Mouse (Mus musculus) midbrain, embryonic 16.5 days (tissue): ENCODE measurements around the gene Gm10720. TPM values are rescaled to one million over a fixed set of nuclear protein-coding genes. Genes with fewer than 3 reads are reported as not detected.
A peak's percentile ranks its signal among the peaks of the same experiment; 100 is the strongest.
"Not testable (repeated sequence)": the region's sequence is repeated elsewhere in the genome, so short reads cannot be mapped to it uniquely, and the experiment has no call there.

Experiments
- ATAC-seq: fragments of 200-750 bp; cut with Nextera tagmentation; 2 replicates; pipeline ENCODE4 v1.8.0; 2017; ENCODE audit warnings: moderate TSS enrichment
- H3K27ac ChIP-seq: fragments of 300-500 bp; sonication (generic); 2 replicates; pipeline ENCODE4 v1.5.1; 2014; ENCODE audit warnings: mild to moderate bottlenecking, low read length, mixed read lengths
- H3K27me3 ChIP-seq: fragments of 300-500 bp; sonication (generic); 2 replicates; pipeline ENCODE4 v1.6.1; 2014; ENCODE audit warnings: low read depth, low read length, mixed read lengths; ENCODE audit not compliant: control insufficient read depth, insufficient read depth
- H3K36me3 ChIP-seq: fragments of 300-500 bp; sonication (generic); 2 replicates; pipeline ENCODE4 v1.6.1; 2014; ENCODE audit warnings: mild to moderate bottlenecking, low read length, moderate library complexity, mixed read lengths; ENCODE audit not compliant: control insufficient read depth, insufficient read depth
- H3K4me1 ChIP-seq: fragments of 300-500 bp; sonication (generic); 2 replicates; pipeline ENCODE4 v1.6.1; 2014; ENCODE audit warnings: mild to moderate bottlenecking, low read length, mixed read lengths; ENCODE audit not compliant: control insufficient read depth, insufficient read depth
- H3K4me2 ChIP-seq: fragments of 300-500 bp; sonication (generic); 2 replicates; pipeline ENCODE4 v1.6.1; 2014; ENCODE audit warnings: mild to moderate bottlenecking, low read length, mixed read lengths
- H3K4me3 ChIP-seq: fragments of 300-500 bp; sonication (generic); 2 replicates; pipeline ENCODE4 v1.5.1; 2014; ENCODE audit warnings: low read depth, mild to moderate bottlenecking, low read length, moderate library complexity, mixed read lengths
- H3K9ac ChIP-seq: fragments of 300-500 bp; sonication (generic); 2 replicates; pipeline ENCODE4 v1.6.1; 2014; ENCODE audit warnings: low read depth, low read length, mixed read lengths
- H3K9me3 ChIP-seq: fragments of 300-500 bp; sonication (generic); replicated peaks from 2 replicates; pipeline ENCODE4 v1.6.1; 2014; ENCODE audit warnings: mild to moderate bottlenecking, low read length, mixed read lengths; ENCODE audit not compliant: control insufficient read depth, poor library complexity, severe bottlenecking
- WGBS: fragments of 180-500 bp; shearing (Covaris S2); extraction: QIAGEN DNeasy Blood & Tissue Kit; methylation state at CpG from one replicate; pipeline ENCODE4 v1.1.7; 2014; 5-methylcytosine and 5-hydroxymethylcytosine counted together
- polyA plus RNA-seq: library from polyadenylated mRNA; unstranded; fragments of >200 nt; fragmentation: Nextera tagmentation; extraction: Ambion mirVana; gene quantifications from 2 replicates; pipeline ENCODE4 v1.2.1, GENCODE M21; 2015

The Gm10720 gene
- polyA plus RNA-seq, 1 experiment from 2014 or later: not detected

DNA sequence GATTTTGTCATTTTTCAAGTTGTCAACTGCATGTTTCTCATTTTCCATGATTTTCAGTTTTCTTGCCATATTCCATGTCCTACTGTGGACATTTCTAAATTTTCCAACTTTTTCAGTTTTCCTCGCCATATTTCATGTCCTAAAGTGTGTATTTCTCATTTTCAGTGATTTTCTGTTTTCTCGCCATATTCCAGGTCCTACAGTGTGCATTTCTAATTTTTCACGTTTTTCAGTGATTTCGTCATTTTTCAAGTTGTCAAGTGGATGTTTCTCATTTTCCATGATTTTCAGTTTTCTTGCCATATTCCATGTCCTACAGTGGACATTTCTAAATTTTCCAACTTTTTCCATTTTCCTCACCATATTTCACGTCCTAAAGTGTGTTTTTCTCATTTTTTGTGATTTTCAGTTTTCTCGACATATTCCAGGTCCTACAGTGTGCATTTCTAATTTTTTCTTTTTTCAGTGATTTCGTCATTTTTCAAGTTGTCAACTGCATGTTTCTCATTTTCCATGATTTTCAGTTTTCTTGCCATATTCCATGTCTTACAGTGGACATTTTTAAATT, 3.3 kb upstream of the Gm10720 start:
- H3K27me3 ChIP-seq, ATAC-seq, H3K4me2 ChIP-seq, H3K27ac ChIP-seq, H3K9ac ChIP-seq, H3K9me3 ChIP-seq, H3K36me3 ChIP-seq, H3K4me3 ChIP-seq, H3K4me1 ChIP-seq: not testable (repeated sequence)
- WGBS: 91% methylated on average over 2 of the region's 7 CpGs

DNA sequence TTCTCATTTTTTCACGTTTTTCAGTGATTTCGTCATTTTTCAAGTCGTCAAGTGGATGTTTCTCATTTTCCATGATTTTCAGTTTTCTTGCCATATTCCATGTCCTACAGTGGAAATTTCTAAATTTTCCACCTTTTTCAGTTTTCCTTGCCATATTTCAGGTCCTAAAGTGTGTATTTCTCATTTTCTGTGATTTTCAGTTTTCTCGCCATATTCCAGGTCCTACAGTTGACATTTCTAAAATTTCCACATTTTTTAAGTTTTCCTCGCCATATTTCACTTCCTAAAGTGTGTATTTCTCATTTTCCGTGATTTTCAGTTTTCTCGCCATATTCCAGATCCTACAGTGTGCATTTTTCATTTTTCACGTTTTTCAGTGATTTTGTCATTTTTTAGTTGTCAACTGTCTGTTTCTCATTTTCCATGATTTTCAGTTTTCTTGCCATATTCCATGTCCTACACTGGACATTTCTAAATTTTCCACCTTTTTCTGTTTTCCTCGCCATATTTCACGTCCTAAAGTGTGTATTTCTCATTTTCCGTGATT, 2.6 kb upstream of the Gm10720 start, which contains the start of gene Gm10721:
Gene Gm10721, plus strand, starts transcription at position 408 of the 547 bp plus-strand sequence.
- not testable (repeated sequence) for H3K9ac ChIP-seq, H3K27ac ChIP-seq, H3K36me3 ChIP-seq, H3K9me3 ChIP-seq, H3K4me2 ChIP-seq, H3K4me3 ChIP-seq, H3K4me1 ChIP-seq, H3K27me3 ChIP-seq
- no CpG with 5 or more reads among the region's 11 CpGs for WGBS
- ATAC-seq: peak; percentile 72; the same call in 1 of the 2 replicates

DNA sequence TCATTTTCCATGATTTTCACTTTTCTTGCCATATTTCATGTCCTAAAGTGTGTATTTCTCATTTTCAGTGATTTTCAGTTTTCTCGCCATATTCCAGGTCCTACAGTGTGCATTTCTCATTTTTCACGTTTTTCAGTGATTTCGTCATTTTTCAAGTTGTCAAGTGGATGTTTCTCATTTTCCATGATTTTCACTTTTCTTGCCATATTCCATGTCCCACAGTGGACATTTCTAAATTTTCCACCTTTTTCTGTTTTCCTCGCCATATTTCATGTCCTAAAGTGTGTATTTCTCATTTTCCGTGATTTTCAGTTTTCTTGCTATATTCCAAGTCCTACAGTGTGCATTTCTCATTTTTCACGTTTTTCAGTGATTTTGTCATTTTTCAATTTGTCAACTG, 442 bp downstream of the Gm10720 start:
- not testable (repeated sequence) for H3K27ac ChIP-seq, H3K4me2 ChIP-seq, H3K36me3 ChIP-seq, H3K27me3 ChIP-seq, H3K9ac ChIP-seq, ATAC-seq, H3K4me3 ChIP-seq, H3K4me1 ChIP-seq, H3K9me3 ChIP-seq
- WGBS: 73% methylated on average over 4 of the region's 6 CpGs

DNA sequence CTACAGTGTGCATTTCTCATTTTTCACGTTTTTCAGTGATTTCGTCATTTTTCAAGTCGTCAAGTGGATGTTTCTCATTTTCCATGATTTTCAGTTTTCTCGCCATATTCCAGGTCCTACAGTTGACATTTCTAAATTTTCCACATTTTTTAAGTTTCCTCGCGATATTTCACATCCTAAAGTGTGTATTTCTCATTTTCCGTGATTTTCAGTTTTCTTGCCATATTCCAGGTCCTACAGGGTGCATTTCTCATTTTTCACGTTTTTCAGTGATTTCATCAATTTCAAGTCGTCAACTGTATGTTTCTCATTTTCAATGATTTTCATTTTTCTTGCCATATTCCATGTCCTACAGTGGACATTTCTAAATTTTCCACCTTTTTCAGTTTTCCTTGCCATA, 1.7 kb downstream of the Gm10720 start, which contains the start of gene Gm10719:
Gene Gm10719, plus strand, starts transcription at position 301 of the 400 bp plus-strand sequence.
- not testable (repeated sequence) for H3K27me3 ChIP-seq, H3K4me2 ChIP-seq, H3K4me3 ChIP-seq, H3K9me3 ChIP-seq, ATAC-seq, H3K9ac ChIP-seq, H3K27ac ChIP-seq, H3K36me3 ChIP-seq, H3K4me1 ChIP-seq
- WGBS: no CpG with 5 or more reads among the region's 9 CpGs

DNA sequence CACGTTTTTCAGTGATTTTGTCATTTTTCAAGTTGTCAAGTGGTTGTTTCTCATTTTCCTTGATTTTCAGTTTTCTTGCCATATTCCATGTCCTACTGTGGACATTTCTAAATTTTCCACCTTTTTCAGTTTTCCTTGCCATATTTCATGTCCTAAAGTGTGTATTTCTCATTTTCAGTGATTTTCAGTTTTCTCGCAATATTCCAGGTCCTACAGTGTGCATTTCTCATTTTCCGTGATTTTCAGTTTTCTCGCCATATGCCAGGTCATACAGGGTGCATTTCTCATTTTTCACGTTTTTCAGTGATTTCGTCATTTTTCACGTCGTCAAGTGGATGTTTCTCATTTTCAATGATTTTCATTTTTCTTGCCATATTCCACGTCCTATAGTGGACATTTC, 3.5 kb downstream of the Gm10720 start:
- H3K36me3 ChIP-seq, H3K4me3 ChIP-seq, H3K27me3 ChIP-seq, ATAC-seq, H3K27ac ChIP-seq, H3K9ac ChIP-seq, H3K9me3 ChIP-seq, H3K4me1 ChIP-seq, H3K4me2 ChIP-seq: not testable (repeated sequence)
- 73% methylated on average over 9 of the region's 9 CpGs for WGBS

DNA sequence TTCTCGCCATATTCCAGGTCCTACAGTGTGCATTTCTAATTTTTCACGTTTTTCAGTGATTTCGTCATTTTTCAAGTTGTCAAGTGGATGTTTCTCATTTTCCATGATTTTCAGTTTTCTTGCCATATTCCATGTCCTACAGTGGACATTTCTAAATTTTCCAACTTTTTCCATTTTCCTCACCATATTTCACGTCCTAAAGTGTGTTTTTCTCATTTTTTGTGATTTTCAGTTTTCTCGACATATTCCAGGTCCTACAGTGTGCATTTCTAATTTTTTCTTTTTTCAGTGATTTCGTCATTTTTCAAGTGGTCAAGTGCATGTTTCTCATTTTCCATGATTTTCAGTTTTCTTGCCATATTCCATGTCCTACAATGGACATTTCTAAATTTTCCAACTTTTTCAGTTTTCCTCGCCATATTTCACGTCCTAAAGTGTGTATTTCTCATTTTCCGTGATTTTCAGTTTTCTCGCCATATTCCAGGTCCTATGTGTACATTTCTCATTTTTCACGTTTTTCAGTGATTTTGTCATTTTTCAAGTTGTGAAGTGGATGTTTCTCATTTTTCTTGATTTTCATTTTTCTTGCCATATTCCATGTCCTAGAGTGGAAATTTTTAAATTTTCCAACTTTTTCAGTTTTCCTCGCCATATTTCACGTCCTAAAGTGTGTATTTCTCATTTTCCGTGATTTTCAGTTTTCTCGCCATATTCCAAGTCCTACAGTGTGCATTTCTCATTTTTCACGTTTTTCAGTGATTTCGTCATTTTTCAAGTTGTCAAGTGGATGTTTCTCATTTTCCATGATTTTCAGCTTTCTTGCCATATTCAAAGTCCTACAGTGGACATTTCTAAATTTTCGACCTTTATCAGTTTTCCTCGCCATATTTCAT, 4.6 kb downstream of the Gm10720 start:
- not testable (repeated sequence) for H3K36me3 ChIP-seq, H3K4me1 ChIP-seq, H3K9me3 ChIP-seq, H3K27ac ChIP-seq, ATAC-seq, H3K27me3 ChIP-seq, H3K4me2 ChIP-seq, H3K4me3 ChIP-seq, H3K9ac ChIP-seq
- 80% methylated on average over 11 of the region's 19 CpGs for WGBS

DNA sequence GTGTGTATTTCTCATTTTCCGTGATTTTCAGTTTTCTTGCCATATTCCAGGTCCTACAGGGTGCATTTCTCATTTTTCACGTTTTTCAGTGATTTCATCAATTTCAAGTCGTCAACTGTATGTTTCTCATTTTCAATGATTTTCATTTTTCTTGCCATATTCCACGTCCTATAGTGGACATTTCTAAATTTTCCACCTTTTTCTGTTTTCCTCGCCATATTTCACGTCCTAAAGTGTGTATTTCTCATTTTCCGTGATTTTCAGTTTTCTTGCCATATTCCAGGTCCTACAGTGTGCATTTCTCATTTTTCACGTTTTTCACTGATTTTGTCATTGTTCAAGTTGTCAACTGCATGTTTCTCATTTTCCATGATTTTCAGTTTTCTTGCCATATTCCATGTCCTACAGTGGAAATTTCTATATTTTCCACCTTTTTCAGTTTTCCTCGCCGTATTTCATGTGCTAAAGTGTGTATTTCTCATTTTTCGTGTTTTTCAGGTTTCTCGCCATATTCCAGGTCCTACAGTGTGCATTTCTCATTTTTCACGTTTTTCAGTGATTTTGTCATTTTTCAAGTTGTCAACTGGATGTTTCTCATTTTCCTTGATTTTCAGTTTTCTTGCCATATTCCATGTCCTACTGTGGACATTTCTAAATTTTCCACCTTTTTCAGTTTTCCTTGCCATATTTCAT, 7.0 kb downstream of the Gm10720 start:
- H3K4me1 ChIP-seq, H3K4me2 ChIP-seq, ATAC-seq, H3K27ac ChIP-seq, H3K27me3 ChIP-seq, H3K4me3 ChIP-seq, H3K9ac ChIP-seq, H3K36me3 ChIP-seq, H3K9me3 ChIP-seq: not testable (repeated sequence)
- 75% methylated on average over 9 of the region's 13 CpGs for WGBS

DNA sequence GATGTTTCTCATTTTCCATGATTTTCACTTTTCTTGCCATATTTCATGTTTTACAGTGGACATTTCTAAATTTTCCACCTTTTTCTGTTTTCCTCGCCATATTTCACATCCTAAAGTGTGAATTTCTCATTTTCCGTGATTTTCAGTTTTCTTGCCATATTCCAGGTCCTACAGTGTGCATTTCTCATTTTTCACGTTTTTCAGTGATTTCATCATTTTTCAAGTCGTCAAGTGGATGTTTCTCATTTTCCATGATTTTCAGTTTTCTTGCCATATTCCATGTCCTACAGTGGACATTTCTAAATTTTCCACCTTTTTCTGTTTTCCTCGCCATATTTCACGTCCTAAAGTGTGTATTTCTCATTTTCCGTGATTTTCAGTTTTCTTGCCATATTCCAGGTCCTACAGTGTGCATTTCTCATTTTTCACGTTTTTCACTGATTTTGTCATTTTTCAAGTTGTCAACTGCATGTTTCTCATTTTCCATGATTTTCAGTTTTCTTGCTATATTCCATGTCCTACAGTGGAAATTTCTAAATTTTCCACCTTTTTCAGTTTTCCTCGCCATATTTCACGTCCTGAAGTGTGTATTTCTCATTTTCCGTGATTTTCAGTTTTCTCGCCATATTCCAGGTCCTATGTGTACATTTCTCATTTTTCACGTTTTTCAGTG, 8.0 kb downstream of the Gm10720 start, which contains the start of gene Gm10718:
Gene Gm10718, plus strand, starts transcription at position 236 of the 673 bp plus-strand sequence.
- not testable (repeated sequence) for H3K4me1 ChIP-seq, ATAC-seq, H3K4me2 ChIP-seq, H3K27ac ChIP-seq, H3K36me3 ChIP-seq, H3K9me3 ChIP-seq, H3K4me3 ChIP-seq, H3K27me3 ChIP-seq, H3K9ac ChIP-seq
- 75% methylated on average over 9 of the region's 13 CpGs for WGBS
